Mouse (Mus musculus) stomach, embryonic 16.5 days (tissue): ENCODE measurements around the gene Mctp1. TPM values are rescaled to one million over a fixed set of nuclear protein-coding genes. Genes with fewer than 3 reads are reported as not detected.

ENCODE experiments used
- ATAC-seq: fragments of 200-750 bp; cut with Nextera tagmentation; 2 replicates; pipeline ENCODE4 v1.8.0; 2017; ENCODE audit warnings: moderate number of reproducible peaks, moderate TSS enrichment; ENCODE audit not compliant: insufficient read depth, low FRiP score
- H3K27ac ChIP-seq: fragments of 300-500 bp; sonication (generic); 2 replicates; pipeline ENCODE4 v1.5.1; 2014; ENCODE audit warnings: low read length
- H3K27me3 ChIP-seq: fragments of 300-500 bp; sonication (generic); 2 replicates; pipeline ENCODE4 v1.6.1; 2014; ENCODE audit warnings: low read length, control low read depth, mixed read lengths; ENCODE audit not compliant: control insufficient read depth, insufficient read depth
- H3K36me3 ChIP-seq: fragments of 300-500 bp; sonication (generic); 2 replicates; pipeline ENCODE4 v1.6.1; 2014; ENCODE audit warnings: low read length; ENCODE audit not compliant: control insufficient read depth, insufficient read depth
- H3K4me1 ChIP-seq: fragments of 300-500 bp; sonication (generic); 2 replicates; pipeline ENCODE4 v1.6.1; 2014; ENCODE audit warnings: low read length, control low read depth, mixed read lengths; ENCODE audit not compliant: control insufficient read depth, insufficient read depth
- H3K4me2 ChIP-seq: fragments of 300-500 bp; sonication (generic); 2 replicates; pipeline ENCODE4 v1.6.1; 2014; ENCODE audit warnings: low read depth, low read length, mixed read lengths
- H3K4me3 ChIP-seq: fragments of 300-500 bp; sonication (generic); replicated peaks from 2 replicates; pipeline ENCODE4 v1.5.1; 2014; ENCODE audit warnings: mild to moderate bottlenecking, low read length
- H3K9ac ChIP-seq: fragments of 300-500 bp; sonication (generic); 2 replicates; pipeline ENCODE4 v1.6.1; 2014; ENCODE audit warnings: low read length
- H3K9me3 ChIP-seq: fragments of 300-500 bp; sonication (generic); replicated peaks from 2 replicates; pipeline ENCODE4 v1.6.1; 2016; ENCODE audit warnings: low read length, control low read depth; ENCODE audit not compliant: control insufficient read depth
- WGBS: fragments of 180-500 bp; shearing (Covaris S2); extraction: QIAGEN DNeasy Blood & Tissue Kit; methylation state at CpG from one replicate; pipeline ENCODE4 v1.1.7; 2014; 5-methylcytosine and 5-hydroxymethylcytosine counted together
- polyA plus RNA-seq: library from polyadenylated mRNA; unstranded; fragments of >200 nt; fragmentation: Nextera tagmentation; extraction: Ambion mirVana; gene quantifications from 2 replicates; pipeline ENCODE4 v1.2.1, GENCODE M21; 2015

Mctp1 gene
- polyA plus RNA-seq, 1 experiment from 2014 or later: 1.8 TPM

GRCm38 (mm10) chr13:76527751-76528150 is 143.4 kb downstream of the Mctp1 start:
- Histone ChIP-seq H3K4me3 (no peak overlapping the region), H3K4me2 (no peak overlapping the region), H3K9me3 (no peaks in the 10 kb centered on the region), H3K27me3 (no peaks in the 10 kb centered on the region), H3K27ac (no peak overlapping the region), H3K4me1 (no peaks in the 10 kb centered on the region), H3K9ac (no peak overlapping the region), H3K36me3 (no peaks in the 10 kb centered on the region)
- WGBS: 37% methylated on average over 1 of the region's 1 CpGs
- ATAC-seq: no peak

GRCm38 (mm10) chr13:76529915-76530314 is 145.6 kb downstream of the Mctp1 start:
- WGBS: 65% methylated on average over 2 of the region's 2 CpGs
- Histone ChIP-seq H3K27ac (no peak overlapping the region), H3K4me1 (no peaks in the 10 kb centered on the region), H3K4me2 (no peak overlapping the region), H3K36me3 (no peaks in the 10 kb centered on the region), H3K9me3 (no peaks in the 10 kb centered on the region), H3K4me3 (no peak overlapping the region), H3K9ac (no peak overlapping the region), H3K27me3 (no peaks in the 10 kb centered on the region)
- no peak for ATAC-seq

GRCm38 (mm10) chr13:76530867-76531504 is 146.7 kb downstream of the Mctp1 start:
- Histone ChIP-seq H3K4me1 (no peaks in the 10 kb centered on the region), H3K9ac (no peak overlapping the region), H3K4me2 (no peak overlapping the region), H3K27ac (no peak overlapping the region), H3K36me3 (no peaks in the 10 kb centered on the region), H3K27me3 (no peaks in the 10 kb centered on the region), H3K9me3 (no peaks in the 10 kb centered on the region), H3K4me3 (no peak overlapping the region)
- ATAC-seq: no peak
- 87% methylated on average over 3 of the region's 3 CpGs for WGBS

GRCm38 (mm10) chr13:76547854-76548253 is 163.5 kb downstream of the Mctp1 start:
- H3K4me1 ChIP-seq: no peaks in the 10 kb centered on the region
- H3K27me3 ChIP-seq: no peaks in the 10 kb centered on the region
- H3K9me3 ChIP-seq: no peaks in the 10 kb centered on the region
- no peak overlapping the region for H3K9ac ChIP-seq
- WGBS: 61% methylated on average over 2 of the region's 2 CpGs
- H3K27ac ChIP-seq: no peak overlapping the region
- no peaks in the 10 kb centered on the region for H3K36me3 ChIP-seq
- H3K4me3 ChIP-seq: no peak overlapping the region
- H3K4me2 ChIP-seq: no peak overlapping the region
- ATAC-seq: no peak

- H3K4me2 ChIP-seq: no peak overlapping the region
- H3K4me1 ChIP-seq: no peaks in the 10 kb centered on the region
- no peak for ATAC-seq
- H3K4me3 ChIP-seq: no peak overlapping the region
- H3K27me3 ChIP-seq: no peaks in the 10 kb centered on the region
- no peaks in the 10 kb centered on the region for H3K9me3 ChIP-seq
- no peak overlapping the region for H3K9ac ChIP-seq
- H3K36me3 ChIP-seq: no peaks in the 10 kb centered on the region
- H3K27ac ChIP-seq: no peak overlapping the region
- 87% methylated on average over 8 of the region's 8 CpGs for WGBS
These were observed 176.6 kb downstream of the Mctp1 start for GRCm38 (mm10) chr13:76560918-76561317.

GRCm38 (mm10) chr13:76561594-76561993 is 177.3 kb downstream of the Mctp1 start:
- Histone ChIP-seq H3K9ac (no peak overlapping the region), H3K27ac (no peak overlapping the region), H3K36me3 (no peaks in the 10 kb centered on the region), H3K4me2 (no peak overlapping the region), H3K4me3 (no peak overlapping the region), H3K27me3 (no peaks in the 10 kb centered on the region), H3K9me3 (no peaks in the 10 kb centered on the region), H3K4me1 (no peaks in the 10 kb centered on the region)
- 66% methylated on average over 3 of the region's 3 CpGs for WGBS
- no peak for ATAC-seq

- no peak overlapping the region for H3K27ac ChIP-seq
- ATAC-seq: no peak
- no peaks in the 10 kb centered on the region for H3K4me1 ChIP-seq
- H3K36me3 ChIP-seq: no peaks in the 10 kb centered on the region
- H3K9ac ChIP-seq: no peak overlapping the region
- H3K4me2 ChIP-seq: no peak overlapping the region
- no peaks in the 10 kb centered on the region for H3K27me3 ChIP-seq
- H3K9me3 ChIP-seq: no peaks in the 10 kb centered on the region
- H3K4me3 ChIP-seq: no peak overlapping the region
These were observed 179.7 kb downstream of the Mctp1 start for GRCm38 (mm10) chr13:76564061-76564460.

- no peak overlapping the region for H3K9ac ChIP-seq
- no peak overlapping the region for H3K4me3 ChIP-seq
- no peaks in the 10 kb centered on the region for H3K4me1 ChIP-seq
- no peaks in the 10 kb centered on the region for H3K36me3 ChIP-seq
- H3K9me3 ChIP-seq: no peaks in the 10 kb centered on the region
- ATAC-seq: no peak
- WGBS: 78% methylated on average over 3 of the region's 3 CpGs
- H3K27ac ChIP-seq: no peak overlapping the region
- no peak overlapping the region for H3K4me2 ChIP-seq
- H3K27me3 ChIP-seq: no peaks in the 10 kb centered on the region
These were observed 181.7 kb downstream of the Mctp1 start for GRCm38 (mm10) chr13:76566024-76566423.

GRCm38 (mm10) chr13:76567448-76567847 is 183.1 kb downstream of the Mctp1 start:
- no peak for ATAC-seq
- Histone ChIP-seq H3K36me3 (no peaks in the 10 kb centered on the region), H3K4me2 (no peak overlapping the region), H3K4me3 (no peak overlapping the region), H3K27ac (no peak overlapping the region), H3K9me3 (no peaks in the 10 kb centered on the region), H3K9ac (no peak overlapping the region), H3K27me3 (no peaks in the 10 kb centered on the region), H3K4me1 (no peaks in the 10 kb centered on the region)
- WGBS: 83% methylated on average over 4 of the region's 4 CpGs
